Mouse (Mus musculus) thymus, postnatal 4 days (tissue): Measurements from ENCODE around the gene Tril.
A peak's percentile ranks its signal among the peaks of the same experiment; 100 is the strongest.

Source experiments
- DNase-seq: peaks from one replicate; pipeline ENCODE4 v3.0.0; 2021

Gene Tril

GRCm38 (mm10) chr6:53804145-53804544 is 16.5 kb downstream of the Tril start:
- no peak for DNase-seq

GRCm38 (mm10) chr6:53803551-53803950 is 17.1 kb downstream of the Tril start:
- DNase-seq, result no peak

- no peak for DNase-seq
Measured at GRCm38 (mm10) chr6:53801893-53802286, 18.7 kb downstream of the Tril start.

- DNase-seq, result no peak
Measured at GRCm38 (mm10) chr6:53801269-53801892, 19.2 kb downstream of the Tril start.

- no peak for DNase-seq
Measured at GRCm38 (mm10) chr6:53798865-53799264, 21.8 kb downstream of the Tril start.

GRCm38 (mm10) chr6:53796835-53797234 is 23.8 kb downstream of the Tril start:
- no peak for DNase-seq

GRCm38 (mm10) chr6:53795788-53796187 is 24.8 kb downstream of the Tril start:
- DNase-seq, result peak; percentile 63

- no peak for DNase-seq
Measured at GRCm38 (mm10) chr6:53795078-53795477, 25.6 kb downstream of the Tril start.

GRCm38 (mm10) chr6:53794323-53794971 is 26.2 kb downstream of the Tril start:
- peak; percentile 51 for DNase-seq

GRCm38 (mm10) chr6:53782880-53783539 is 37.6 kb downstream of the Tril start:
- peak; percentile 60 for DNase-seq

- DNase-seq, result no peak
Measured at GRCm38 (mm10) chr6:53782273-53782672, 38.4 kb downstream of the Tril start.

- DNase-seq, result peak; percentile 72
Measured at GRCm38 (mm10) chr6:53781171-53781570, 39.5 kb downstream of the Tril start.

GRCm38 (mm10) chr6:53780008-53780407 is 40.6 kb downstream of the Tril start:
- DNase-seq, result no peak

GRCm38 (mm10) chr6:53779526-53779925 is 41.1 kb downstream of the Tril start:
- DNase-seq, result no peak

GRCm38 (mm10) chr6:53778424-53778955 is 42.1 kb downstream of the Tril start:
- no peak for DNase-seq

- no peak for DNase-seq
Measured at GRCm38 (mm10) chr6:53768275-53768674, 52.4 kb downstream of the Tril start.

- DNase-seq, result no peak
Measured at GRCm38 (mm10) chr6:53766243-53766915, 54.3 kb downstream of the Tril start.

GRCm38 (mm10) chr6:53765731-53766130 is 54.9 kb downstream of the Tril start:
- no peak for DNase-seq
